Mouse (Mus musculus): ENCODE measurements around the gene Enpp4. TPM values are rescaled to one million over a fixed set of nuclear protein-coding genes. Genes with fewer than 3 reads are reported as not detected.

Enpp4 gene
- polyA plus RNA-seq, 1 experiment from 2014 or later = 4.9 TPM

DNA sequence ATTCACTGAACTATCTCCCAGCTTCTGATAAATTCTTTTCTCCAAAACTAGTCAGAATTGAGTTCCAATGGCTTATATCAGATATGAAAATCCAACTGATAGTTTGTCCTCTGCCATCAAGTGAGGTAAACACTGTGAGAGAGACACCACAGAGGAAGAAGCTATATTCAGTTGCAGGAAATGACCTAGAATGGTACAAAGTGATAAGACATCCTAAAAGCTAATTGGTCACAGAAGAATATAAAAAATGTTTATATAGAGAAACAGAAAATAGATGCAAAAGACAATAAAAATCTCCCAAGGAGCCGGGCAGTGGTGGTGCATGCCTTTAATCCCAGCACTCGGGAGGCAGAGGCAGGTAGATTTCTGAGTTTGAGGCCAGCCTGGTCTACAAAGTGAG, 11.0 kb upstream of the Enpp4 start:
- Histone ChIP-seq H3K27me3 (ENCODE audit: control insufficient read depth, insufficient read depth, low read length) (no peaks in the 10 kb centered on the region), H3K9me3 (ENCODE audit: control insufficient read depth, low read depth, low read length) (no peaks in the 10 kb centered on the region), H3K4me1 (ENCODE audit: control insufficient read depth, insufficient read depth, low read length) (no peaks in the 10 kb centered on the region), H3K36me3 (ENCODE audit: control insufficient read depth, insufficient read depth, low read length) (no peaks in the 10 kb centered on the region), H3K4me2 (replicated peaks; ENCODE audit: low read depth, low read length) (no peak overlapping the region), H3K4me3 (ENCODE audit: low read depth, low read length) (no peak overlapping the region), H3K27ac (ENCODE audit: low read length) (no peak overlapping the region), H3K9ac (replicated peaks; ENCODE audit: low read depth, low read length) (no peak overlapping the region)
- WGBS = 84% methylated on average over 2 of the region's 2 CpGs
- ATAC-seq (ENCODE audit: insufficient number of reproducible peaks, insufficient read depth, low FRiP score, low read depth) = no peak

GRCm38 (mm10) chr17:44108331-44108730, 2.7 kb upstream of the Enpp4 start:
- no peak overlapping the region for H3K9ac ChIP-seq (replicated peaks; ENCODE audit: low read depth, low read length)
- 79% methylated on average over 3 of the region's 3 CpGs for WGBS

DNA sequence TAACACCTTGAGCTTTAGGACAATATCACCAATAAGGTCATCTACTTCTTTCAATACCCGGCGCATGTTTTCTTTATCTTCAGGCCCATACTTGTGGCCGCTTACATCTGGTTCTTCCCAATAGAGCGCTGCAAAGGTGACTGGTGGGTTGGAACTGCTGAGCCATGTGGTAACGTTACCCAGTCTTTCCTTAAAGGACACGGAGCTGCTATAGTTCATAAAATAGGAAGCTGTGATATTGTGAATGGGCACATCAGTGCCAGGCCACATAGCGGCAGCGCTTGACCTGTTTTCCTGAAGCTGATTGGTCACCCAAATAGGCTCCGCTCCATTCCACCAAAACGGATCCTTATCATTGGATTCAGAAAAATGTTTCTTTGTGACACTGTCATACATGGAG, 3.6 kb downstream of the Enpp4 start:
- no peaks in the 10 kb centered on the region for H3K9me3 ChIP-seq (ENCODE audit: control insufficient read depth, low read depth, low read length)
- peaks cover 3% of the 10 kb centered on the region; the same call in 1 of the 2 replicates for H3K4me1 ChIP-seq (ENCODE audit: control insufficient read depth, insufficient read depth, low read length)
- no peaks in the 10 kb centered on the region for H3K27me3 ChIP-seq (ENCODE audit: control insufficient read depth, insufficient read depth, low read length)
- H3K4me2 ChIP-seq (replicated peaks; ENCODE audit: low read depth, low read length) = no peak overlapping the region
- H3K9ac ChIP-seq (replicated peaks; ENCODE audit: low read depth, low read length) = no peak overlapping the region
- WGBS = 93% methylated on average over 10 of the region's 10 CpGs
- H3K27ac ChIP-seq (ENCODE audit: low read length) = no peak overlapping the region
- no peak for ATAC-seq (ENCODE audit: insufficient number of reproducible peaks, insufficient read depth, low FRiP score, low read depth)
- no peaks in the 10 kb centered on the region for H3K36me3 ChIP-seq (ENCODE audit: control insufficient read depth, insufficient read depth, low read length)
- no peak overlapping the region for H3K4me3 ChIP-seq (ENCODE audit: low read depth, low read length)

More at GRCm38 (mm10) chr17:44108331-44108730, 2.7 kb upstream of the Enpp4 start:
- ATAC-seq (ENCODE audit: insufficient number of reproducible peaks, insufficient read depth, low FRiP score, low read depth) = no peak
- H3K4me1 ChIP-seq (ENCODE audit: control insufficient read depth, insufficient read depth, low read length) = peaks cover 3% of the 10 kb centered on the region; the same call in 1 of the 2 replicates
- no peak overlapping the region for H3K27ac ChIP-seq (ENCODE audit: low read length)
- H3K4me2 ChIP-seq (replicated peaks; ENCODE audit: low read depth, low read length) = no peak overlapping the region
- H3K4me3 ChIP-seq (ENCODE audit: low read depth, low read length) = no peak overlapping the region
- no peaks in the 10 kb centered on the region for H3K27me3 ChIP-seq (ENCODE audit: control insufficient read depth, insufficient read depth, low read length)
- no peaks in the 10 kb centered on the region for H3K9me3 ChIP-seq (ENCODE audit: control insufficient read depth, low read depth, low read length)
- H3K36me3 ChIP-seq (ENCODE audit: control insufficient read depth, insufficient read depth, low read length) = no peaks in the 10 kb centered on the region

DNA sequence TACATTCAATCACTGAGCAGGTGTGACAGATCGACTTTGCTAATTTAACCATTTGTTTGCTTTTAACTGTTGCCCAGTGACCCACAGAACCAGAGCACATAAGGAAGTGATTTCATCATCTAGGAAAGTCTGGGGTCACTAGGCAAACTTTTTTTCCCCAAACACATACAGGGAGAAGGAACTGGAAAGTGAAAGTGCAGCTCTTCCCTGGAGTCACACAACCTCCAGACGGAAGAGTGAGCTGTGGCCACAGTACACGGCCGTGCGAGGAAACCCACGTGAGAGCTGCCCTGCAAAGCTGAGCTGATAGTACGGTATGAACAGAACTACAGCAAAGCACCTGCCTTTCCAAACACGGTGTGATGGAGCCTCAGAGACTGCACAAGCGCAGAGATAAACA, 4.7 kb downstream of the Enpp4 start:
- ATAC-seq (ENCODE audit: insufficient number of reproducible peaks, insufficient read depth, low FRiP score, low read depth) = no peak
- Histone ChIP-seq H3K27me3 (ENCODE audit: control insufficient read depth, insufficient read depth, low read length) (no peaks in the 10 kb centered on the region), H3K4me3 (ENCODE audit: low read depth, low read length) (no peak overlapping the region), H3K4me1 (ENCODE audit: control insufficient read depth, insufficient read depth, low read length) (peaks cover 3% of the 10 kb centered on the region; the same call in 1 of the 2 replicates), H3K4me2 (replicated peaks; ENCODE audit: low read depth, low read length) (no peak overlapping the region), H3K36me3 (ENCODE audit: control insufficient read depth, insufficient read depth, low read length) (no peaks in the 10 kb centered on the region), H3K27ac (ENCODE audit: low read length) (no peak overlapping the region), H3K9ac (replicated peaks; ENCODE audit: low read depth, low read length) (no peak overlapping the region), H3K9me3 (ENCODE audit: control insufficient read depth, low read depth, low read length) (no peaks in the 10 kb centered on the region)
- 69% methylated on average over 9 of the region's 9 CpGs for WGBS

DNA sequence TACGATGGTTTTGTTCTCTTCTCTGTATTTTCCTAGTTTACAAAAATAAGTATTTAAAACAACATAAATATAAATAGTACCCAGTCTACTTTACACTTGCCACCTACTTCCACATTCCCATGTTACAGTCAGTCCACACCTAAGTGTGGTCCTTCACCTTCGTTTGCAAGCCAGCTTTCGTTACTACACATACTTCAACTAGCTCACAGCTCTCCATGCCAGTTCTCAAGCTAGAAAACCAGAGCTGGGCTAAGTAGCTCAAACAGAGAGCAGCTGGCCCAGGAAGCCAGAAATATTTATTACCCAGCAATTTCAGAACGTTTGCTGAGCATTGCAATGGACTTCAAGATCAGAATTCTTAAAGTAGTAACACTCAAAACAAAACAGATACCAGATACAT, 5.1 kb downstream of the Enpp4 start:
- no peak overlapping the region for H3K9ac ChIP-seq (replicated peaks; ENCODE audit: low read depth, low read length)
- H3K4me3 ChIP-seq (ENCODE audit: low read depth, low read length) = no peak overlapping the region
- H3K4me2 ChIP-seq (replicated peaks; ENCODE audit: low read depth, low read length) = no peak overlapping the region
- ATAC-seq (ENCODE audit: insufficient number of reproducible peaks, insufficient read depth, low FRiP score, low read depth) = no peak
- 66% methylated on average over 4 of the region's 4 CpGs for WGBS
- no peaks in the 10 kb centered on the region for H3K9me3 ChIP-seq (ENCODE audit: control insufficient read depth, low read depth, low read length)
- H3K4me1 ChIP-seq (ENCODE audit: control insufficient read depth, insufficient read depth, low read length) = peaks cover 3% of the 10 kb centered on the region; the same call in 1 of the 2 replicates
- H3K27me3 ChIP-seq (ENCODE audit: control insufficient read depth, insufficient read depth, low read length) = no peaks in the 10 kb centered on the region
- no peak overlapping the region for H3K27ac ChIP-seq (ENCODE audit: low read length)
- no peaks in the 10 kb centered on the region for H3K36me3 ChIP-seq (ENCODE audit: control insufficient read depth, insufficient read depth, low read length)

DNA sequence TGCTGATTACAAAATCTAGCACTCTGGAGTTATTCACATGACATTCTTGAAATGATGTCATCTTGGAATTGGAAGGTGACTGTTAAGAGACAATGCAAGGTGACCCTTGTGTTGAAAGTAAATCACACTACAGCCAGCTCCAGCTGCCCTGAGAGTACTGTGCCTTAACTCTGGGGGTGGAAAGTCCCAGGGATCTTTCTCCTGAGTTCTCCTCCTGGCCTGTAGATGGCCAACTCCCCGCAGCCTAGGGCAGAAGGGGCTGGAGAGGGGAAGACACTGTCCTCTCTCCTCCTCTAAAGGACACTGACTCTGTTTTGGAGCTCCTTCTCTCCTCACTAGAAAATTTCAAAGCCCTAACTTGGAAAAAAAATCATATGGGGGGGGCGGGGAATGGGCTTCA, 14.1 kb downstream of the Enpp4 start:
- no peak overlapping the region for H3K27ac ChIP-seq (ENCODE audit: low read length)
- no peaks in the 10 kb centered on the region for H3K36me3 ChIP-seq (ENCODE audit: control insufficient read depth, insufficient read depth, low read length)
- H3K27me3 ChIP-seq (ENCODE audit: control insufficient read depth, insufficient read depth, low read length) = no peaks in the 10 kb centered on the region
- no peak for ATAC-seq (ENCODE audit: insufficient number of reproducible peaks, insufficient read depth, low FRiP score, low read depth)
- 33% methylated on average over 2 of the region's 2 CpGs for WGBS
- no peaks in the 10 kb centered on the region for H3K9me3 ChIP-seq (ENCODE audit: control insufficient read depth, low read depth, low read length)
- H3K4me3 ChIP-seq (ENCODE audit: low read depth, low read length) = no peak overlapping the region
- no peak overlapping the region for H3K4me2 ChIP-seq (replicated peaks; ENCODE audit: low read depth, low read length)
- H3K4me1 ChIP-seq (ENCODE audit: control insufficient read depth, insufficient read depth, low read length) = no peaks in the 10 kb centered on the region
- no peak overlapping the region for H3K9ac ChIP-seq (replicated peaks; ENCODE audit: low read depth, low read length)

GRCm38 (mm10) chr17:44090916-44091315, 14.7 kb downstream of the Enpp4 start:
- no peaks in the 10 kb centered on the region for H3K4me1 ChIP-seq (ENCODE audit: control insufficient read depth, insufficient read depth, low read length)
- no peaks in the 10 kb centered on the region for H3K27me3 ChIP-seq (ENCODE audit: control insufficient read depth, insufficient read depth, low read length)
- WGBS = 77% methylated on average over 2 of the region's 2 CpGs
- no peaks in the 10 kb centered on the region for H3K36me3 ChIP-seq (ENCODE audit: control insufficient read depth, insufficient read depth, low read length)
- no peak overlapping the region for H3K27ac ChIP-seq (ENCODE audit: low read length)
- no peak overlapping the region for H3K4me2 ChIP-seq (replicated peaks; ENCODE audit: low read depth, low read length)
- no peaks in the 10 kb centered on the region for H3K9me3 ChIP-seq (ENCODE audit: control insufficient read depth, low read depth, low read length)
- ATAC-seq (ENCODE audit: insufficient number of reproducible peaks, insufficient read depth, low FRiP score, low read depth) = no peak
- H3K9ac ChIP-seq (replicated peaks; ENCODE audit: low read depth, low read length) = no peak overlapping the region
- no peak overlapping the region for H3K4me3 ChIP-seq (ENCODE audit: low read depth, low read length)

DNA sequence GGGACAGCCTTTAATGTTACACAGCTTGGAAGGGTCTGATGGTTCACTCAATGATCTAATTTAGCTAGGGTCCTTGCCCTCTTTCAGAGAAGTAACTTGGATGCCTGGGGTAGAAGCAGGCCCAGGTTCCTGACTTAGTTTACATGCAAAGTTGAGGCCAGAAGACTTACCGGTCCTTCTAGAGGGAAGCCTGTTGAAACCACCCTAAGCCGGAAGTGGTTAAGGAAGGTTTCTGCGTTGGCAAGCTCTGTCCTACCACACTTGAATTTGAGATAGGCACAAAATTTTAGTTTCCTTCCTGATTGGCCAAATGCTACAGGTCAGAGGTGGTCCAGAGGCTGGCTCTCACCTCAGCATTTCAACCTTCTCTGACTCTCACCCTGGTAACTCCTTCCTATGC, 17.4 kb downstream of the Enpp4 start:
- Histone ChIP-seq H3K9me3 (ENCODE audit: control insufficient read depth, low read depth, low read length) (no peaks in the 10 kb centered on the region), H3K4me3 (ENCODE audit: low read depth, low read length) (no peak overlapping the region), H3K9ac (replicated peaks; ENCODE audit: low read depth, low read length) (no peak overlapping the region), H3K36me3 (ENCODE audit: control insufficient read depth, insufficient read depth, low read length) (no peaks in the 10 kb centered on the region; the same call in 1 of the 2 replicates), H3K27ac (ENCODE audit: low read length) (no peak overlapping the region), H3K4me2 (replicated peaks; ENCODE audit: low read depth, low read length) (no peak overlapping the region), H3K27me3 (ENCODE audit: control insufficient read depth, insufficient read depth, low read length) (no peaks in the 10 kb centered on the region), H3K4me1 (ENCODE audit: control insufficient read depth, insufficient read depth, low read length) (no peaks in the 10 kb centered on the region)
- 83% methylated on average over 3 of the region's 3 CpGs for WGBS
- ATAC-seq (ENCODE audit: insufficient number of reproducible peaks, insufficient read depth, low FRiP score, low read depth) = no peak

DNA sequence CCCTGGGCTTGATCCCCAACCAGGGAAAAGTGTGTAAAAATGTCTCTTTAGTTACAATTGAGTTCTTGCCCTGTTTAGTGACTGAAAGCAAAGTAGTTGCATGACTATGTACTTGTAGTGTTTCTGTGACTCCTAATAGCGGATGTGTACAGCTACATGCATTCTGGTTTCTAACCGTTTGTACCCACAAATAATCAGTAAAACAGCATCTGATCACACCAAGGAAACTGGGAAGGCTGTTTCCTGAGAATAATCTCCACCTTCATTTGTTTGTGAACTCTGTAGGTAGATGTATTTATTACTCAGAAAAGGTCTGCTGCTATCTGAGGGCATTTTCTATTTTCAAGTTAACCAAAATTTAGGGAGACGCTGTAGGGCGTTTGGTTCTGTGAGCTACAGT, 22.5 kb downstream of the Enpp4 start:
- H3K4me1 ChIP-seq (ENCODE audit: control insufficient read depth, insufficient read depth, low read length) = no peaks in the 10 kb centered on the region
- no peak overlapping the region for H3K9ac ChIP-seq (replicated peaks; ENCODE audit: low read depth, low read length)
- no peak for ATAC-seq (ENCODE audit: insufficient number of reproducible peaks, insufficient read depth, low FRiP score, low read depth)
- H3K27me3 ChIP-seq (ENCODE audit: control insufficient read depth, insufficient read depth, low read length) = no peaks in the 10 kb centered on the region
- H3K27ac ChIP-seq (ENCODE audit: low read length) = no peak overlapping the region
- no peak overlapping the region for H3K4me2 ChIP-seq (replicated peaks; ENCODE audit: low read depth, low read length)
- H3K36me3 ChIP-seq (ENCODE audit: control insufficient read depth, insufficient read depth, low read length) = no peaks in the 10 kb centered on the region; the same call in 1 of the 2 replicates
- 86% methylated on average over 4 of the region's 4 CpGs for WGBS
- no peak overlapping the region for H3K4me3 ChIP-seq (ENCODE audit: low read depth, low read length)
- H3K9me3 ChIP-seq (ENCODE audit: control insufficient read depth, low read depth, low read length) = no peaks in the 10 kb centered on the region

All from stomach, embryonic 14.5 days (tissue).